Mouse (Mus musculus) hindbrain, embryonic 10.5 days (tissue): ENCODE data around the gene Kcnn4. TPM values are rescaled to one million over a fixed set of nuclear protein-coding genes. Genes with fewer than 3 reads are reported as not detected.
A peak's percentile ranks its signal among the peaks of the same experiment; 100 is the strongest.

ENCODE experiments used
- DNase-seq: peaks from one replicate; pipeline ENCODE4 v3.0.0-alpha.2; 2017; ENCODE audit warnings: low spot score
- H3K27ac ChIP-seq: fragments of 300-500 bp; sonication (generic); 2 replicates; pipeline ENCODE4 v1.5.1; 2016; ENCODE audit warnings: mild to moderate bottlenecking, moderate library complexity
- H3K27me3 ChIP-seq: fragments of 300-500 bp; sonication (generic); 2 replicates; pipeline ENCODE4 v1.6.1; 2016; ENCODE audit warnings: mild to moderate bottlenecking; ENCODE audit not compliant: poor library complexity, insufficient read depth, severe bottlenecking
- H3K36me3 ChIP-seq: fragments of 300-500 bp; sonication (generic); 2 replicates; pipeline ENCODE4 v1.6.1; 2016; ENCODE audit warnings: mild to moderate bottlenecking, moderate library complexity
- H3K4me1 ChIP-seq: fragments of 300-500 bp; sonication (generic); replicated peaks from 2 replicates; pipeline ENCODE4 v1.6.1; 2016; ENCODE audit warnings: mild to moderate bottlenecking
- H3K4me3 ChIP-seq: fragments of 300-500 bp; sonication (generic); 2 replicates; pipeline ENCODE4 v1.5.1; 2016; ENCODE audit warnings: mild to moderate bottlenecking, moderate library complexity
- H3K9me3 ChIP-seq: fragments of 300-500 bp; sonication (generic); 2 replicates; pipeline ENCODE4 v1.6.1; 2016; ENCODE audit warnings: mild to moderate bottlenecking, moderate library complexity
- WGBS: fragments of 180-500 bp; shearing (Covaris S2); methylation state at CpG from one replicate; pipeline ENCODE4 v1.1.7; 2016; 5-methylcytosine and 5-hydroxymethylcytosine counted together
- polyA plus RNA-seq: library from polyadenylated mRNA; unstranded; fragments of >200 nt; fragmentation: Nextera tagmentation; extraction: Ambion mirVana; gene quantifications from 2 replicates; pipeline ENCODE4 v1.2.1, GENCODE M21; 2016

Gene Kcnn4
- polyA plus RNA-seq, 1 experiment from 2014 or later = 4.2 TPM

GRCm38 (mm10) chr7:24348896-24349295, 21.2 kb upstream of the Kcnn4 start, which contains the start of gene Lypd5:
Gene Lypd5, plus strand, starts transcription at chr7:24349196.
- no peak for DNase-seq
- WGBS = 48% methylated on average over 6 of the region's 6 CpGs
- no peaks in the 10 kb centered on the region for H3K36me3 ChIP-seq
- H3K27ac ChIP-seq = no peak within 1 kb of the TSS
- no peaks in the 10 kb centered on the region for H3K4me1 ChIP-seq
- no peak within 1 kb of the TSS for H3K4me3 ChIP-seq
- no peaks in the 10 kb centered on the region for H3K27me3 ChIP-seq
- peaks cover 2% of the 10 kb centered on the region; the same call in 1 of the 2 replicates for H3K9me3 ChIP-seq

- DNase-seq = no peak
- H3K36me3 ChIP-seq = no peaks in the 10 kb centered on the region
- no peak overlapping the region for H3K4me3 ChIP-seq
- H3K27ac ChIP-seq = no peak overlapping the region
- 87% methylated on average over 6 of the region's 6 CpGs for WGBS
- peaks cover 19% of the 10 kb centered on the region for H3K9me3 ChIP-seq
- no peaks in the 10 kb centered on the region for H3K4me1 ChIP-seq
- no peaks in the 10 kb centered on the region for H3K27me3 ChIP-seq
These were observed 14.4 kb upstream of the Kcnn4 start for GRCm38 (mm10) chr7:24355646-24356045.

GRCm38 (mm10) chr7:24356081-24356480, 14.0 kb upstream of the Kcnn4 start:
- Histone ChIP-seq H3K27me3 (no peaks in the 10 kb centered on the region), H3K9me3 (peaks cover 20% of the 10 kb centered on the region), H3K4me1 (no peaks in the 10 kb centered on the region), H3K36me3 (no peaks in the 10 kb centered on the region), H3K27ac (no peak overlapping the region), H3K4me3 (no peak overlapping the region)
- WGBS = 83% methylated on average over 10 of the region's 10 CpGs
- no peak for DNase-seq

GRCm38 (mm10) chr7:24357899-24358298, 12.2 kb upstream of the Kcnn4 start:
- Histone ChIP-seq H3K9me3 (peaks cover 23% of the 10 kb centered on the region), H3K27me3 (no peaks in the 10 kb centered on the region; the same call in 1 of the 2 replicates), H3K4me3 (no peak overlapping the region), H3K27ac (no peak overlapping the region), H3K4me1 (no peaks in the 10 kb centered on the region), H3K36me3 (no peaks in the 10 kb centered on the region)
- DNase-seq = no peak
- 52% methylated on average over 4 of the region's 4 CpGs for WGBS

GRCm38 (mm10) chr7:24359269-24359668, 10.8 kb upstream of the Kcnn4 start:
- no peaks in the 10 kb centered on the region for H3K4me1 ChIP-seq
- WGBS = 26% methylated on average over 9 of the region's 9 CpGs
- no peak overlapping the region for H3K4me3 ChIP-seq
- H3K27me3 ChIP-seq = no peaks in the 10 kb centered on the region; the same call in 1 of the 2 replicates
- H3K36me3 ChIP-seq = no peaks in the 10 kb centered on the region
- H3K9me3 ChIP-seq = peaks cover 23% of the 10 kb centered on the region
- DNase-seq = peak; percentile 51
- H3K27ac ChIP-seq = no peak overlapping the region

GRCm38 (mm10) chr7:24361001-24361400, 9.1 kb upstream of the Kcnn4 start:
- Histone ChIP-seq H3K4me1 (peaks cover 3% of the 10 kb centered on the region; the same call in 1 of the 2 replicates), H3K27ac (no peak overlapping the region), H3K36me3 (no peaks in the 10 kb centered on the region), H3K4me3 (no peak overlapping the region), H3K27me3 (no peaks in the 10 kb centered on the region; the same call in 1 of the 2 replicates), H3K9me3 (peaks cover 23% of the 10 kb centered on the region)
- no peak for DNase-seq
- 63% methylated on average over 4 of the region's 4 CpGs for WGBS

- Histone ChIP-seq H3K27me3 (no peaks in the 10 kb centered on the region; the same call in 1 of the 2 replicates), H3K9me3 (peaks cover 8% of the 10 kb centered on the region; the same call in 1 of the 2 replicates), H3K4me1 (peaks cover 3% of the 10 kb centered on the region; the same call in 1 of the 2 replicates), H3K36me3 (no peaks in the 10 kb centered on the region), H3K4me3 (no peak overlapping the region), H3K27ac (no peak overlapping the region)
- DNase-seq = peak; percentile 44
- WGBS = 27% methylated on average over 7 of the region's 7 CpGs
These were observed 6.8 kb upstream of the Kcnn4 start for GRCm38 (mm10) chr7:24363228-24363627.

- 23% methylated on average over 10 of the region's 10 CpGs for WGBS
- H3K27ac ChIP-seq = peak overlapping the region; percentile 69
- no peaks in the 10 kb centered on the region; the same call in 1 of the 2 replicates for H3K27me3 ChIP-seq
- H3K36me3 ChIP-seq = no peaks in the 10 kb centered on the region
- H3K4me3 ChIP-seq = no peak overlapping the region
- peaks cover 8% of the 10 kb centered on the region; the same call in 1 of the 2 replicates for H3K9me3 ChIP-seq
- peaks cover 3% of the 10 kb centered on the region; the same call in 1 of the 2 replicates for H3K4me1 ChIP-seq
- DNase-seq = peak; percentile 85
These were observed 5.2 kb upstream of the Kcnn4 start for GRCm38 (mm10) chr7:24364827-24365226.

- Histone ChIP-seq H3K36me3 (no peaks in the 10 kb centered on the region), H3K9me3 (peaks cover 8% of the 10 kb centered on the region; the same call in 1 of the 2 replicates), H3K27me3 (no peaks in the 10 kb centered on the region; the same call in 1 of the 2 replicates), H3K27ac (peak overlapping the region; percentile 69), H3K4me1 (peaks cover 7% of the 10 kb centered on the region; the same call in 1 of the 2 replicates), H3K4me3 (no peak overlapping the region)
- WGBS = 80% methylated on average over 5 of the region's 5 CpGs
- DNase-seq = no peak
These were observed 4.6 kb upstream of the Kcnn4 start for GRCm38 (mm10) chr7:24365258-24366014.

GRCm38 (mm10) chr7:24366716-24367632, 3.1 kb upstream of the Kcnn4 start:
- no peak overlapping the region for H3K27ac ChIP-seq
- H3K9me3 ChIP-seq = peaks cover 6% of the 10 kb centered on the region; the same call in 1 of the 2 replicates
- no peaks in the 10 kb centered on the region; the same call in 1 of the 2 replicates for H3K27me3 ChIP-seq
- H3K36me3 ChIP-seq = no peaks in the 10 kb centered on the region
- WGBS = 82% methylated on average over 15 of the region's 15 CpGs
- no peak for DNase-seq
- peaks cover 7% of the 10 kb centered on the region; the same call in 1 of the 2 replicates for H3K4me1 ChIP-seq
- no peak overlapping the region for H3K4me3 ChIP-seq

- 70% methylated on average over 4 of the region's 4 CpGs for WGBS
- H3K36me3 ChIP-seq = no peaks in the 10 kb centered on the region
- no peak overlapping the region for H3K27ac ChIP-seq
- no peak for DNase-seq
- peaks cover 12% of the 10 kb centered on the region for H3K4me1 ChIP-seq
- peaks cover 3% of the 10 kb centered on the region; the same call in 1 of the 2 replicates for H3K9me3 ChIP-seq
- no peak overlapping the region for H3K4me3 ChIP-seq
- H3K27me3 ChIP-seq = no peaks in the 10 kb centered on the region; the same call in 1 of the 2 replicates
These were observed 1.8 kb upstream of the Kcnn4 start for GRCm38 (mm10) chr7:24368226-24368625.

GRCm38 (mm10) chr7:24368946-24369345, 1.1 kb upstream of the Kcnn4 start:
- 89% methylated on average over 7 of the region's 7 CpGs for WGBS
- Histone ChIP-seq H3K9me3 (peaks cover 3% of the 10 kb centered on the region; the same call in 1 of the 2 replicates), H3K36me3 (no peaks in the 10 kb centered on the region), H3K4me3 (no peak overlapping the region), H3K27me3 (no peaks in the 10 kb centered on the region; the same call in 1 of the 2 replicates), H3K4me1 (peaks cover 18% of the 10 kb centered on the region), H3K27ac (no peak overlapping the region)
- DNase-seq = no peak
